Mouse (Mus musculus) lung, postnatal 14 days (tissue): Measurements from ENCODE around the gene Fam173a.
"Not testable (repeated sequence)": the region's sequence is repeated elsewhere in the genome, so short reads cannot be mapped to it uniquely, and the experiment has no call there.

Experiments
- DNase-seq: peaks from one replicate; pipeline ENCODE4 v3.0.0; 2021

The Fam173a gene

GRCm38 (mm10) chr17:25755627-25756377 is 36.9 kb downstream of the Fam173a start:
- DNase-seq = no peak

GRCm38 (mm10) chr17:25755086-25755485 is 37.6 kb downstream of the Fam173a start:
- no peak for DNase-seq

- DNase-seq = no peak
Observed at GRCm38 (mm10) chr17:25754241-25754640, 38.5 kb downstream of the Fam173a start, which contains the start of gene Msln. TSS of gene Msln (minus strand) at chr17:25754378.

- DNase-seq = peak; percentile 57
Observed at GRCm38 (mm10) chr17:25751446-25751845, 41.3 kb downstream of the Fam173a start.

GRCm38 (mm10) chr17:25749314-25749713 is 43.4 kb downstream of the Fam173a start:
- no peak for DNase-seq

GRCm38 (mm10) chr17:25748238-25748637 is 44.5 kb downstream of the Fam173a start:
- DNase-seq = no peak

- no peak for DNase-seq
Observed at GRCm38 (mm10) chr17:25744311-25744710, 48.4 kb downstream of the Fam173a start.

- DNase-seq = no peak
Observed at GRCm38 (mm10) chr17:25743831-25744230, 48.9 kb downstream of the Fam173a start.

- DNase-seq = not testable (repeated sequence)
Observed at GRCm38 (mm10) chr17:25741471-25741870, 51.2 kb downstream of the Fam173a start.
